Mouse (Mus musculus) naive thymus-derived CD4-positive, alpha-beta T cell, adult 5 months (primary cell): ENCODE results near the gene Angptl6. TPM values are rescaled to one million over a fixed set of nuclear protein-coding genes. Genes with fewer than 3 reads are reported as not detected.

Experiments used
- polyA plus RNA-seq: library from polyadenylated mRNA; unstranded; fragments of 100-300 nt; shearing (Covaris generic); gene quantifications from one replicate; pipeline ENCODE4 v1.2.1, GENCODE M21; 2017

The Angptl6 gene
- polyA plus RNA-seq, result 5.3 TPM

DNA sequence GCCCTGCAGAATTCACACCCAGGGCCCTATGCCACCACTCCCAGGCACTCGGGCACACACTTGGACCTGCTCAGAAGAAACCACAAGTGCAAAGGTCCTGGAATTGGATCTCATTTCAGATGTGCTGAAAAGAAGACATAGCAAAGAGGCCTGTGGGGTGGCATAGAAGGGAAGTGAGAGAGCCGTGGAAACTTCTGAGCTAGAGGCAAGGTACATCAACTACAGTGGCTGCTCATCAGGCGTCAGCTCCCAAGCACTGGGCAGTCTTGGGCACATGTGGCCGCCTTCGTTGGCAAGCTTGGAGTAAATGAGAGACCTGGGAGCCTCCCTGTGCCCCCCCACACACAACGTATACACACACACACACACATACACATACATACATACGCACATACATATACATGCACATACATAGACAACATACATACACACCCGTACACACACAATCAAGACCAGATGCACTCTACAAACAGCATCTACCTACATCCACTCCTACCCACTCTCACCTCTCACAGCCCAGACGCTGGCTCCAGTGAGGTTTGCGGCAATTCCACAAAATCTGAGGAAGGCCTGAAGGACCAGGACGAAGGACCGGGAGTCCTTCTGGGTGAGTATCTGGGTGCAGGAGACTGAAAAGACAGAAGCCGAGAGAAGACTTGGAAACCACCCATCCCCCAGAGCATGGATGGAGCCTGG is at the start of gene Angptl6:
TSS of gene Angptl6 (minus strand) at position 631 of the 696 bp plus-strand sequence.

GRCm38 (mm10) chr9:20898511-20899073 is 19.1 kb upstream of the Angptl6 start, which contains the start of gene Eif3g:
Eif3g (minus strand) TSS chr9:20898623.

GRCm38 (mm10) chr9:20887704-20888385 is 8.3 kb upstream of the Angptl6 start, which contains the start of gene Ppan:
Ppan (plus strand) TSS chr9:20888175.

GRCm38 (mm10) chr9:20868448-20869001 is 11.0 kb downstream of the Angptl6 start, which contains the start of gene A230050P20Rik:
A230050P20Rik (plus strand) TSS chr9:20868642.

Other genes starting within 250 kb of the Angptl6 start
- 383 TPM for gene Ubl5, start 236.8 kb downstream of the Angptl6 start, polyA plus RNA-seq
- 108 TPM for gene Fbxl12, start 235.0 kb downstream of the Angptl6 start, polyA plus RNA-seq
- gene Pin1, start 227.6 kb downstream of the Angptl6 start, polyA plus RNA-seq, result 21.8 TPM
- 0.31 TPM for gene Olfm2, start 133.4 kb downstream of the Angptl6 start, polyA plus RNA-seq
- gene Col5a3, start 64.7 kb downstream of the Angptl6 start, polyA plus RNA-seq, result not detected
- not detected for gene Rdh8, start 61.2 kb downstream of the Angptl6 start, polyA plus RNA-seq
- 25.8 TPM for gene A230050P20Rik, start 11.1 kb downstream of the Angptl6 start, polyA plus RNA-seq
- 106 TPM for gene Ppan, start 8.4 kb upstream of the Angptl6 start, polyA plus RNA-seq
- gene Eif3g, start 18.9 kb upstream of the Angptl6 start, polyA plus RNA-seq, result 303 TPM
- 75.5 TPM for gene Dnmt1, start 80.2 kb upstream of the Angptl6 start, polyA plus RNA-seq
- 2.3 TPM for gene S1pr2, start 97.1 kb upstream of the Angptl6 start, polyA plus RNA-seq
- gene Mrpl4, start 123.0 kb upstream of the Angptl6 start, polyA plus RNA-seq, result 96.9 TPM
- 31.7 TPM for gene Icam1, start 136.3 kb upstream of the Angptl6 start, polyA plus RNA-seq
- 0.56 TPM for gene Icam4, start 149.6 kb upstream of the Angptl6 start, polyA plus RNA-seq
- gene Icam5, start 152.3 kb upstream of the Angptl6 start, polyA plus RNA-seq, result not detected
- gene Zglp1, start 187.4 kb upstream of the Angptl6 start, polyA plus RNA-seq, result not detected
- 0.44 TPM for gene Gm49373, start 193.4 kb upstream of the Angptl6 start, polyA plus RNA-seq
- 35.4 TPM for gene Fdx1l, start 193.9 kb upstream of the Angptl6 start, polyA plus RNA-seq
- 2.2 TPM for gene Gm38431, start 212.3 kb upstream of the Angptl6 start, polyA plus RNA-seq
- gene Raver1, start 212.3 kb upstream of the Angptl6 start, polyA plus RNA-seq, result 64.1 TPM